Mouse (Mus musculus): ENCODE results near the gene Vgf. TPM values are rescaled to one million over a fixed set of nuclear protein-coding genes. Genes with fewer than 3 reads are reported as not detected.
A peak's percentile ranks its signal among the peaks of the same experiment; 100 is the strongest.

Gene Vgf
- polyA plus RNA-seq, 1 experiment: 0.08 TPM

DNA sequence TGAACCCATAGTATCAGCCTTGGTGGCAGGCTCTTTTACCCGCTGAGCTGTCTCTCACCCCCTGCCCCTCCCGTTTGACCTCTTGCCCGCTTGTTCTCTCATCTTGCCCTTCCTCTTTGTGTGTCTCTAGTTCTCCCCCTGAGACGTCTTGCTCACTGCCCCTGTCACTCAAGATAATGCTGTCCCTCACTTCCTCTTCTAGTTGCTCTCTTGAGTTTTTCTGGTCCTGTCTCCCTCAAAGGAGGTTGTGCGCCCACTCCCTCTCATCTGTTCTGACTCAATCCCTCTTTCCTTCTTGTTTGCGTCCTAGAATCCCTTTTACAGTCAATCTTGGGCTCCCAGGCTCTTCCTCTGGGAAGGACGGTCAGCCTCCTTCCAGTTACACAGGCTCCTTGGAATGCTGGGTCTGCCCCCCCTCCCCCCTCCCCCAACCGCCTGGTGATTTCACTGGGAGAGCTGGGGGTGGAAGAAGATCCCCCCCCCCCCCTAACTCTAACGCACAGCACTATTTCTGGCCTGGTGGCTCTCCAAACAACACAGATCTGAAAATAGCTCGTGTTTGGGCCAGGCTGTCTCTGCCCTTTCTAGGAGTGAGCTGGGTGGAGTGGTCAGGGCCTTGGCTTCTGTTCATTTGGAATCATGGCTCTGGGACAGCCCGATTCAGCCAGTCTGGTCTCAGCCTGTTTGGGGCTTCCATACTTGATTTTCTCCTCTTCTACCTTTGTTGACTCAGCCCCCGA, 50.2 kb downstream of the Vgf start:
- TF ChIP-seq CTCF (conservative IDR thresholded peaks at IDR 0.05; ENCODE audit: insufficient read depth, insufficient read length, low read depth, low read length) (no peak), POLR2A (IDR thresholded peaks at IDR 0.05; ENCODE audit: low read depth, low read length) (no peak)
- WGBS: 48% methylated on average over 12 of the region's 12 CpGs
- Histone ChIP-seq H3K4me3 (ENCODE audit: insufficient read depth, low read depth, low read length) (no peak overlapping the region), H3K27me3 (replicated peaks; ENCODE audit: control insufficient read depth, insufficient read depth, low read length) (no peaks in the 10 kb centered on the region), H3K36me3 (ENCODE audit: control insufficient read depth, insufficient read depth, low read length) (no peaks in the 10 kb centered on the region), H3K27ac (ENCODE audit: insufficient read depth, low read depth, low read length) (peak overlapping the region; percentile 57), H3K4me1 (ENCODE audit: control insufficient read depth, insufficient read depth, low read length) (peaks cover 20% of the 10 kb centered on the region)
- peak; percentile 61 for DNase-seq

DNA sequence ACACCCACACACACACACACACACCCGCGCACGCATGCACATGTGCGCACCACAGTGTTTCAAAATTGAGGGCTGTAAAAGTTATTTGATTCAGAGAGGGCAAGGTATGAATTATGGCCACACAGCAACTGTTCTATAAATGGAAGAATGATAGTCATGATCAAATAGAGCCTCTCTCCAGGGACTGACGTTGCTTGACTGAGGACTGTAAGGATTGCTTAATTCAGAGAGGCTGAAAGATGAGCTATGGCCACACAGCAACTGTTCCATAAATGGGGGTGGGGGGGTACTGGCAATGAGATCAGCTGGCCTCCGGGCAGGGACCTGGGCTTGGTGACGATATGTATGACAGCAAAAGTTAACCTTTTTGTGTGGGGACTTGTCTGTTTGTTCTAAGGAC, 51.0 kb downstream of the Vgf start:
- peaks cover 17% of the 10 kb centered on the region for H3K4me1 ChIP-seq (ENCODE audit: control insufficient read depth, insufficient read depth, low read length)
- H3K4me3 ChIP-seq (ENCODE audit: insufficient read depth, low read depth, low read length): no peak overlapping the region
- no peak for DNase-seq
- TF ChIP-seq POLR2A (IDR thresholded peaks at IDR 0.05; ENCODE audit: low read depth, low read length) (no peak), CTCF (conservative IDR thresholded peaks at IDR 0.05; ENCODE audit: insufficient read depth, insufficient read length, low read depth, low read length) (no peak)
- H3K27me3 ChIP-seq (replicated peaks; ENCODE audit: control insufficient read depth, insufficient read depth, low read length): no peaks in the 10 kb centered on the region
- 82% methylated on average over 7 of the region's 7 CpGs for WGBS
- no peaks in the 10 kb centered on the region for H3K36me3 ChIP-seq (ENCODE audit: control insufficient read depth, insufficient read depth, low read length)
- 0 out of 2 replicates have a peak overlapping the region, but pooled peaks have one; percentile 19 for H3K27ac ChIP-seq (ENCODE audit: insufficient read depth, low read depth, low read length)

DNA sequence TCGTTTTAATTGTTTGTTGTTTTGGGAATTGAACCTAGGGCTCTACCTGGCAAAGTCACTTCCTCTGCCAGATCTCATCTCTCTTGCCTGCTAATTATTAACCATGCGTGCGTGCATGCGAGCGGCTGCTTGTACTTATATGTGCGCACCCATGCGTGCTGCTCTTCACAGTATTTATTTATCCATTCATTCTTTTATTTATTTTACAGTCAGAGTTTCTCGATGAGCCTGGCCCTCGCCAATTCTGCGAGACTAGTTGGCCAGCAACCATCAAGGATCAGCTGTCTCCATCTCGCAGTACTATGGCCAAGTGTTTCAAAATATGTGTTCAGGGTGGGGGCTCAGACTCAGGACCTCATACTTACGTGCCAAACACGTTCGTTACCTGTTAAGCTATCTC, 51.8 kb downstream of the Vgf start:
- Histone ChIP-seq H3K27ac (ENCODE audit: insufficient read depth, low read depth, low read length) (no peak overlapping the region), H3K4me3 (ENCODE audit: insufficient read depth, low read depth, low read length) (no peak overlapping the region), H3K36me3 (ENCODE audit: control insufficient read depth, insufficient read depth, low read length) (no peaks in the 10 kb centered on the region), H3K27me3 (replicated peaks; ENCODE audit: control insufficient read depth, insufficient read depth, low read length) (no peaks in the 10 kb centered on the region), H3K4me1 (ENCODE audit: control insufficient read depth, insufficient read depth, low read length) (peaks cover 12% of the 10 kb centered on the region)
- 63% methylated on average over 14 of the region's 14 CpGs for WGBS
- TF ChIP-seq CTCF (conservative IDR thresholded peaks at IDR 0.05; ENCODE audit: insufficient read depth, insufficient read length, low read depth, low read length) (no peak), POLR2A (IDR thresholded peaks at IDR 0.05; ENCODE audit: low read depth, low read length) (no peak)
- peak; percentile 18 for DNase-seq

DNA sequence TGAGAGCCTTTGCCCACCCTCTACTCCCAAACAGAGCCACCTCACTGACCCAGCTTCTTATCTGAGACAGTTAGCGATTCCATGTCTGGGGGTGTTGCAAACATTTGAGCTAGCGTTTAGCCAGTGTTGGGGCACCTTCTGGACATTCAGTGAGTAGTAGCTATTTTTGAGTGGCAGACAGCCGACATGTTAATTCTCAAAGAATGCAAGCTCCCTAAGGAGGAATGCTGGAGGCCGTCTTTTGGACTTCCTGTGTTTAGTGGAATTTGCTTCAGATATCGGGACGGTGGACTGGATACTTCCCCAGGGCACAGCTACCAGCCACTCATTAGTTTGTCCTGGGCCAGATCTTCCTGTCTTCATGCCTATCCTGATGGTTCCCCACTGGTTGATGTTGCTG, 52.4 kb downstream of the Vgf start:
- 0 out of 2 replicates have a peak overlapping the region, but pooled peaks have one; percentile 19 for H3K27ac ChIP-seq (ENCODE audit: insufficient read depth, low read depth, low read length)
- 40% methylated on average over 6 of the region's 6 CpGs for WGBS
- H3K27me3 ChIP-seq (replicated peaks; ENCODE audit: control insufficient read depth, insufficient read depth, low read length): no peaks in the 10 kb centered on the region
- DNase-seq: peak; percentile 25
- no peaks in the 10 kb centered on the region for H3K36me3 ChIP-seq (ENCODE audit: control insufficient read depth, insufficient read depth, low read length)
- peaks cover 9% of the 10 kb centered on the region; the same call in 1 of the 2 replicates for H3K4me1 ChIP-seq (ENCODE audit: control insufficient read depth, insufficient read depth, low read length)
- H3K4me3 ChIP-seq (ENCODE audit: insufficient read depth, low read depth, low read length): no peak overlapping the region
- TF ChIP-seq CTCF (conservative IDR thresholded peaks at IDR 0.05; ENCODE audit: insufficient read depth, insufficient read length, low read depth, low read length) (no peak), POLR2A (IDR thresholded peaks at IDR 0.05; ENCODE audit: low read depth, low read length) (no peak)

DNA sequence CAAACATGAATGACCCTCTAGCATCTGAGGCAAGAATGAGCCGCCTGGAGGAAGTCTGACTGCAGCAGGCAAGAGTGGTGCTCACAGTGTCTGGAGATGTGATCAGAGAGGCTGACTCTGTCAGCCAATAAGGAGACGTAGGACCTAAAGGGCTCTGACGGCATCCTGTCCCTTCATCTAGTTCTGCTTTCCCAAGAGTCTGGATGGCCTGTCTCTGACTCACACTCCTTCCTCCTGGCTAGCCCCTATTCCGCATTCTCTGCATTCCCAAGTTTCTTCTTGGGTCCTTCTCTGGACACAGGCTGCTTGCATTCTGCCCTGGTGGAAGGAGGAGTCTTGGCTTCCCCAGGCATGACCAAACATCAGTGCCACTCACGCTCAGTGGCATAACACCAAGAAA, 53.7 kb downstream of the Vgf start:
- H3K27me3 ChIP-seq (replicated peaks; ENCODE audit: control insufficient read depth, insufficient read depth, low read length): no peaks in the 10 kb centered on the region
- peaks cover 9% of the 10 kb centered on the region; the same call in 1 of the 2 replicates for H3K4me1 ChIP-seq (ENCODE audit: control insufficient read depth, insufficient read depth, low read length)
- no peaks in the 10 kb centered on the region for H3K36me3 ChIP-seq (ENCODE audit: control insufficient read depth, insufficient read depth, low read length)
- TF ChIP-seq POLR2A (IDR thresholded peaks at IDR 0.05; ENCODE audit: low read depth, low read length) (no peak), CTCF (conservative IDR thresholded peaks at IDR 0.05; ENCODE audit: insufficient read depth, insufficient read length, low read depth, low read length) (no peak)
- H3K4me3 ChIP-seq (ENCODE audit: insufficient read depth, low read depth, low read length): no peak overlapping the region
- H3K27ac ChIP-seq (ENCODE audit: insufficient read depth, low read depth, low read length): no peak overlapping the region
- peak; percentile 63 for DNase-seq
- WGBS: 41% methylated on average over 5 of the region's 5 CpGs

Other genes starting within 250 kb of the Vgf start
- 5.6 and 8.5 TPM in 2 replicates for gene Col26a1, start 143.2 kb upstream of the Vgf start, polyA plus RNA-seq (2012; rRNA removed)
- 23.3 and 26.5 TPM in 2 replicates for gene Ift22, start 118.2 kb upstream of the Vgf start, polyA plus RNA-seq (2012; rRNA removed)
- 276 and 313 TPM in 2 replicates for gene Fis1, start 73.1 kb upstream of the Vgf start, polyA plus RNA-seq (2012; rRNA removed)
- gene Cldn15, start 59.8 kb upstream of the Vgf start, polyA plus RNA-seq (2012; rRNA removed): 28.2 and 33.1 TPM in 2 replicates
- gene Plod3, start 39.4 kb upstream of the Vgf start, polyA plus RNA-seq (2012; rRNA removed): 44.0 and 46.9 TPM in 2 replicates
- 99.7 and 105 TPM in 2 replicates for gene Znhit1, start 38.4 kb upstream of the Vgf start, polyA plus RNA-seq (2012; rRNA removed)
- 57.7 and 67.0 TPM in 2 replicates for gene Ap1s1, start 19.7 kb downstream of the Vgf start, polyA plus RNA-seq (2012; rRNA removed)
- 1.1 and 2.1 TPM in 2 replicates for gene Serpine1, start 45.9 kb downstream of the Vgf start, polyA plus RNA-seq (2012; rRNA removed)
- 10.2 and 14.4 TPM in 2 replicates for gene Trim56, start 89.8 kb downstream of the Vgf start, polyA plus RNA-seq (2012; rRNA removed)
- not detected in 2 replicates for gene Muc3, start 122.9 kb downstream of the Vgf start, polyA plus RNA-seq (2012; rRNA removed)
- gene Muc3a, start 186.0 kb downstream of the Vgf start, polyA plus RNA-seq (2012; rRNA removed): 0.15 and 0.20 TPM in 2 replicates